Mouse (Mus musculus) midbrain, postnatal 0 days (tissue): ENCODE results near the gene Ecm2. TPM values are rescaled to one million over a fixed set of nuclear protein-coding genes. Genes with fewer than 3 reads are reported as not detected.

ENCODE experiments used
- ATAC-seq: fragments of 200-750 bp; cut with Nextera tagmentation; 2 replicates; pipeline ENCODE4 v1.8.0; 2017; ENCODE audit warnings: moderate number of reproducible peaks, mild to moderate bottlenecking, moderate TSS enrichment, moderate library complexity; ENCODE audit not compliant: low FRiP score
- DNase-seq: peaks from one replicate; pipeline ENCODE4 v3.0.0-alpha.2; 2015; ENCODE audit warnings: low spot score
- H3K27ac ChIP-seq: fragments of 300-500 bp; sonication (generic); 2 replicates; pipeline ENCODE4 v1.5.1; 2014; ENCODE audit warnings: low read depth, mild to moderate bottlenecking, low read length, mixed read lengths
- H3K27me3 ChIP-seq: fragments of 300-500 bp; sonication (generic); 2 replicates; pipeline ENCODE4 v1.6.1; 2014; ENCODE audit warnings: low read length, control low read depth, mixed read lengths; ENCODE audit not compliant: insufficient read depth
- H3K36me3 ChIP-seq: fragments of 300-500 bp; sonication (generic); 2 replicates; pipeline ENCODE4 v1.6.1; 2014; ENCODE audit warnings: low read length, control low read depth, mixed read lengths; ENCODE audit not compliant: insufficient read depth
- H3K4me1 ChIP-seq: fragments of 300-500 bp; sonication (generic); 2 replicates; pipeline ENCODE4 v1.6.1; 2014; ENCODE audit warnings: mild to moderate bottlenecking, control low read depth, antibody characterized with exemption, low read length, mixed read lengths; ENCODE audit not compliant: insufficient read depth
- H3K4me2 ChIP-seq: fragments of 300-500 bp; sonication (generic); 2 replicates; pipeline ENCODE4 v1.6.1; 2014; ENCODE audit warnings: low read depth, mild to moderate bottlenecking, low read length, mixed read lengths; ENCODE audit not compliant: poor library complexity, severe bottlenecking
- H3K4me3 ChIP-seq: fragments of 300-500 bp; sonication (generic); 2 replicates; pipeline ENCODE4 v1.5.1; 2014; ENCODE audit warnings: low read depth, mild to moderate bottlenecking, low read length, moderate library complexity
- H3K9ac ChIP-seq: fragments of 300-500 bp; sonication (generic); replicated peaks from 2 replicates; pipeline ENCODE4 v1.6.1; 2014; ENCODE audit warnings: mild to moderate bottlenecking, low read length, moderate library complexity, mixed read lengths; ENCODE audit not compliant: poor library complexity, severe bottlenecking
- H3K9me3 ChIP-seq: fragments of 300-500 bp; sonication (generic); 2 replicates; pipeline ENCODE4 v1.6.1; 2016; ENCODE audit warnings: low read length, control low read depth
- CTCF ChIP-seq: IDR thresholded peaks from 2 replicates; pipeline ENCODE4 v1.5.1; 2016; ENCODE audit warnings: antibody characterized with exemption, mild to moderate bottlenecking
- WGBS: fragments of 180-500 bp; shearing (Covaris S2); extraction: QIAGEN DNeasy Blood & Tissue Kit; methylation state at CpG from one replicate; pipeline ENCODE4 v1.1.7; 2014; 5-methylcytosine and 5-hydroxymethylcytosine counted together
- polyA plus RNA-seq: library from polyadenylated mRNA; unstranded; fragments of >200 nt; fragmentation: Nextera tagmentation; extraction: Ambion mirVana; gene quantifications from 2 replicates; pipeline ENCODE4 v1.2.1, GENCODE M21; 2015
- total RNA-seq: library from RNA; depleted of rRNA; stranded (reverse); fragments of >200 nt; gene quantifications from 2 replicates; pipeline ENCODE4 v1.2.3, GENCODE M21; 2014

The Ecm2 gene
- total and polyA plus RNA-seq, 2 experiments from 2014 or later: 1.4 to 2.4 TPM

DNA sequence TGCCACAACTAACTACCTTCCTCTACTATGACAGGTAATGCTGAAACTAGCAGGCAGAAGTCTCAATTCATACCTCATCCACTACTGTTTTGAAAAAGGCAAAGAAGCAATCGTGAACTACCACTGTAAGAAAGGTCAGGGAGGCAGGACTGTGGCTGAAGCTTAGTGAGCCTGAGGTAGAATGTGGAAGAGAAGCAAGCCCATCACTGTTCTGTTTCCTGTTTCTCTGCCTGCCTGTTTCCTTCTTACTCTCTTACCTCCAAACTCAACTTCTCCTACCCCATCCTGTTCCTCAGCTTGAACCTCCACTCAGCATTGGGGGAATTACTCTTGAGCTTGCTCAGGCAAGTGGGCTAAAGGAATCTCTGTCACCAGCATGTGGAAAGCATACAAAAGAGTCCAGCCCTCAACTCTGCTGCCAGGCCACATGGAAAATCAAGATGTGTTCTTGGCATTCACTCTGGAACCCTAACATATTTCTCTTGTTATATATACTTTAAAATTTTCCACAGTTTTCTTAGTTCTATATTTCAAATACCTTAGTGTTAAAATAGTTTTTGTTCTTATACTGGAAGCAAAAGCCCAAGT is 43.0 kb downstream of the Ecm2 start:
- WGBS: 92% methylated on average over 1 of the region's 1 CpGs
- H3K9me3 ChIP-seq: no peaks in the 10 kb centered on the region
- no peak for ATAC-seq

DNA sequence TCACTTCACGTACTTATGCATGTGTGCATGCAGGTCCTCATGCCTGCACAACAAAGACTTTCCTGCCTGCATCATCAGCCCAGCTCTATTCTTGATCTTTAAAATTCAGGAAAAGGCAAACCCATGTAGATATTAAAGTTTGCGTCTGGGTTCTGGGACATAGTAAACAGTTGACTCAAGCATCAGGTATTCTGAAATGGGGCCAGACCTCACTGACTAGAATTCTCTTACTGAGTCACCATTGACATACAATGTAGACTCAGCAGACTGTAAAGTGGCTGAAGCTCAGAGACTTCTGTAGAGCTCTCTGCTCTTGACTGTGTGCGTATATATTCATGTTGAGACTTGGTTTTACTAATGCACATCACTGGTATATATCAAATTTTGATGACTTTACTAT is 45.0 kb downstream of the Ecm2 start:
- no peaks in the 10 kb centered on the region for H3K4me1 ChIP-seq
- no peaks in the 10 kb centered on the region for H3K36me3 ChIP-seq
- no peak overlapping the region for H3K4me3 ChIP-seq
- WGBS: 97% methylated on average over 3 of the region's 3 CpGs
- ATAC-seq (no peak), DNase-seq (no peak)
- H3K27ac ChIP-seq: no peak overlapping the region
- no peak for TF ChIP-seq CTCF
- H3K27me3 ChIP-seq: no peaks in the 10 kb centered on the region
- H3K4me2 ChIP-seq: no peak overlapping the region
- no peak overlapping the region for H3K9ac ChIP-seq
- H3K9me3 ChIP-seq: no peaks in the 10 kb centered on the region

More for the DNA sequence above, 43.0 kb downstream of the Ecm2 start:
- Histone ChIP-seq H3K36me3 (no peaks in the 10 kb centered on the region), H3K9ac (no peak overlapping the region), H3K4me1 (no peaks in the 10 kb centered on the region), H3K4me2 (no peak overlapping the region), H3K27ac (no peak overlapping the region), H3K27me3 (no peaks in the 10 kb centered on the region), H3K4me3 (no peak overlapping the region)
- no peak for DNase-seq
- TF ChIP-seq CTCF: no peak

DNA sequence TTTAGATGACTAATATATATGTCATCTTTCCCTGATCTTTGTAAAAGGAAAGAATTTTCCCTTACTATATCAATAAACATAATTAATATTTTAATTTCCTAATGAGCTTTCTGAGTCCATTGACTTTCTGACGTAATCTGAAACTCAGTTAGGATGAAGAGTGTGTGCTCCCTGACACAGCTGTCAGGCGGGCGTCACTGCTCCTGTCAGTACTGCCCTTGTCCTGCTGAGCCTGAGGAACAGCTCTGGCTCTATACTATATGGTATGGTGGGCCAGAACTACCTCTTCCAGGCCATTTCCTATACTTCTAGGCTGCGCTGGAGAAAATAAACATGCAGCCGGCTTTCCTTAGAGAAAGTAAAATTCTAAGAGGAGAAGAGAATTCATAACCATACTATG is 49.9 kb downstream of the Ecm2 start:
- TF ChIP-seq CTCF: no peak
- WGBS: 77% methylated on average over 5 of the region's 5 CpGs
- no peak for DNase-seq
- Histone ChIP-seq H3K9ac (no peak overlapping the region), H3K4me1 (no peaks in the 10 kb centered on the region), H3K4me2 (no peak overlapping the region), H3K4me3 (no peak overlapping the region), H3K27me3 (no peaks in the 10 kb centered on the region), H3K36me3 (no peaks in the 10 kb centered on the region), H3K9me3 (no peaks in the 10 kb centered on the region), H3K27ac (no peak overlapping the region)
- no peak for ATAC-seq

DNA sequence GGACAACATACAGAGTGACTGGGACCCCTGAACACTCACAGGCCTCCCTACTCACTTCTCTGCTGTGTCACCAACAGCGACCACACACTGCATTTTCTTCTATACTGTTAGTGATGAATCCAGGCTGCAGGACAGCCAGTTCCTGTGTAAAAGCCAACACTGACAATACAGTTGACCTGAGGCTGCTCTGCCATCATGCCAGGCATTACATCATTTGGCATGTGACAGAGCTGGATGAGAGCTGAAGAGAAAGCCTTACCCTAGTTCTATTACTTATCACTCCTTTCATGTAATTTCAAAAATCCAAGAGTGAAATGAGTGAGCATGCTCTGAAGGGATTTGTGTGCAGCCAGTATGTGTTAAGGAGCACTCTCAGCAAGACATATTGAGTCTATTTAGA is 51.6 kb downstream of the Ecm2 start:
- ATAC-seq (no peak), DNase-seq (no peak)
- no peaks in the 10 kb centered on the region for H3K27me3 ChIP-seq
- no peak overlapping the region for H3K4me2 ChIP-seq
- no peak overlapping the region for H3K4me3 ChIP-seq
- H3K36me3 ChIP-seq: no peaks in the 10 kb centered on the region
- H3K9me3 ChIP-seq: no peaks in the 10 kb centered on the region
- TF ChIP-seq CTCF: no peak
- no peak overlapping the region for H3K9ac ChIP-seq
- 77% methylated on average over 1 of the region's 1 CpGs for WGBS
- no peak overlapping the region for H3K27ac ChIP-seq
- no peaks in the 10 kb centered on the region for H3K4me1 ChIP-seq

DNA sequence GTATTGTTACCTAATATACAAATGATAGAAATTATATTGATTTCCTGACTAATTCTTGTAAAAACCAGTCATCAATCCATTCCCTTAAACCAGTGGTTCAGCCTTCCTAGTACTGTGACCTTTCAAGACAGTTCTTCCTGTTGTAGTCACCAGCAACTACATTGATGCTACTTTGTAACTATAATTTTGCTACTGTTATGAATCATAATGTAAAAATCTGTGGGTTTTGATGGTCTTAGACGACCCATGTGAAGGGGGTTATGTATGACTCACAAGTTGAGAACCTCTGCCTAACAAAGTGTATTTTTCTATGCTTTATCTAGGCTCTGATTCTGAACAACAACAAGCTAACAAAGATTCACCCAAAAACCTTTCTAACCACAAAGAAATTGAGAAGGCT is 52.3 kb downstream of the Ecm2 start:
- H3K9ac ChIP-seq: no peak overlapping the region
- H3K4me1 ChIP-seq: no peaks in the 10 kb centered on the region
- no peaks in the 10 kb centered on the region for H3K27me3 ChIP-seq
- WGBS: 55% methylated on average over 1 of the region's 1 CpGs
- DNase-seq (no peak), ATAC-seq (no peak)
- no peak overlapping the region for H3K4me2 ChIP-seq
- H3K9me3 ChIP-seq: no peaks in the 10 kb centered on the region
- no peak for TF ChIP-seq CTCF
- no peak overlapping the region for H3K4me3 ChIP-seq
- H3K27ac ChIP-seq: no peak overlapping the region
- H3K36me3 ChIP-seq: no peaks in the 10 kb centered on the region

DNA sequence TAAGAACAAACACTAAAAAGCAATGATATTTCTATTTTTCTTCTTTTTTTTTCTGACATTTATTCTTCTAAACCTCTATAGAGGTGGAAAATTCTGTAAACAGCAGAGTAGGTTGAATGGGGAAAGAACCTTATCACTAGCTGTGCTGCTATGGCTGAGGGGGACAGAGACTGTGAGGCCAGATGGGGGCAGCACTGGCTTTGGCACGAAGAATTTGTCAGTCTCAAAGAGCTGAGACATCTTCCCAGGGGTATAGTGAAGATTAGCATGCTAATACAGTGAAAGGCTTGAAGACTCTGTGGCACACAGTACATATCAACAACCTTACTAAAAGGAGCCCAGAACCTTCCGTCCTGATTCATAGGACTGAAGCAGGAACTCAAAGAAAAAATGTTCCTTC is 54.6 kb downstream of the Ecm2 start:
- H3K36me3 ChIP-seq: no peaks in the 10 kb centered on the region
- H3K4me1 ChIP-seq: no peaks in the 10 kb centered on the region
- no peak overlapping the region for H3K4me2 ChIP-seq
- DNase-seq (peak; percentile 26), ATAC-seq (no peak)
- peak; percentile 58 for TF ChIP-seq CTCF
- H3K4me3 ChIP-seq: no peak overlapping the region
- no peaks in the 10 kb centered on the region for H3K9me3 ChIP-seq
- WGBS: 29% methylated on average over 2 of the region's 2 CpGs
- no peak overlapping the region for H3K9ac ChIP-seq
- H3K27ac ChIP-seq: no peak overlapping the region
- H3K27me3 ChIP-seq: no peaks in the 10 kb centered on the region
